Mouse (Mus musculus): ENCODE measurements around the gene Aes.

Aes gene

GRCm38 (mm10) chr10:81559163-81559626, at the start of gene Aes:
Gene Aes (plus strand): TSS chr10:81559488.
- peak; percentile 83 for DNase-seq (ENCODE audit: low spot score)

- no peak for DNase-seq (ENCODE audit: low spot score)
Observed at GRCm38 (mm10) chr10:81510246-81510810, 49.0 kb upstream of the Aes start.

GRCm38 (mm10) chr10:81513798-81514197, 45.5 kb upstream of the Aes start:
- no peak for DNase-seq (ENCODE audit: low spot score)

GRCm38 (mm10) chr10:81517227-81517626, 42.1 kb upstream of the Aes start:
- DNase-seq (ENCODE audit: low spot score) = no peak

- peak; percentile 71 for DNase-seq (ENCODE audit: low spot score)
Observed at GRCm38 (mm10) chr10:81518546-81518945, 40.7 kb upstream of the Aes start.

- no peak for DNase-seq (ENCODE audit: low spot score)
Observed at GRCm38 (mm10) chr10:81519227-81519977, 39.9 kb upstream of the Aes start.

- no peak for DNase-seq (ENCODE audit: low spot score)
Observed at GRCm38 (mm10) chr10:81519978-81520365, 39.3 kb upstream of the Aes start.

- no peak for DNase-seq (ENCODE audit: low spot score)
Observed at GRCm38 (mm10) chr10:81523142-81523541, 36.1 kb upstream of the Aes start.

GRCm38 (mm10) chr10:81523570-81523969, 35.7 kb upstream of the Aes start:
- DNase-seq (ENCODE audit: low spot score) = no peak

GRCm38 (mm10) chr10:81524051-81524605, 35.2 kb upstream of the Aes start, which contains the start of gene Gna15:
Gene Gna15 (minus strand): TSS chr10:81524225.
- peak; percentile 42 for DNase-seq (ENCODE audit: low spot score)

GRCm38 (mm10) chr10:81525017-81525694, 34.1 kb upstream of the Aes start:
- DNase-seq (ENCODE audit: low spot score) = no peak

- peak; percentile 87 for DNase-seq (ENCODE audit: low spot score)
Observed at GRCm38 (mm10) chr10:81526779-81527178, 32.5 kb upstream of the Aes start.

- no peak for DNase-seq (ENCODE audit: low spot score)
Observed at GRCm38 (mm10) chr10:81534826-81535225, 24.5 kb upstream of the Aes start.

GRCm38 (mm10) chr10:81536734-81537133, 22.6 kb upstream of the Aes start:
- DNase-seq (ENCODE audit: low spot score) = no peak

- no peak for DNase-seq (ENCODE audit: low spot score)
Observed at GRCm38 (mm10) chr10:81537429-81537828, 21.9 kb upstream of the Aes start.

GRCm38 (mm10) chr10:81538321-81539048, 20.8 kb upstream of the Aes start:
- DNase-seq (ENCODE audit: low spot score) = no peak

GRCm38 (mm10) chr10:81541363-81541762, 17.9 kb upstream of the Aes start:
- no peak for DNase-seq (ENCODE audit: low spot score)

- peak; percentile 71 for DNase-seq (ENCODE audit: low spot score)
Observed at GRCm38 (mm10) chr10:81541803-81542202, 17.5 kb upstream of the Aes start.

GRCm38 (mm10) chr10:81542727-81543460, 16.4 kb upstream of the Aes start:
- DNase-seq (ENCODE audit: low spot score) = no peak

GRCm38 (mm10) chr10:81543633-81544032, 15.7 kb upstream of the Aes start:
- DNase-seq (ENCODE audit: low spot score) = no peak
